Mouse (Mus musculus) lung, adult 2 months (tissue): ENCODE data around the gene Gm1123.

Experiments used
- CTCF ChIP-seq: fragments of 200-500 bp; IDR thresholded peaks from 2 replicates; pipeline ENCODE4 v1.5.1; 2011; ENCODE audit warnings: mild to moderate bottlenecking, low read length, control low read depth; ENCODE audit not compliant: insufficient read depth
- POLR2A ChIP-seq: fragments of 200-500 bp; IDR thresholded peaks from 2 replicates; pipeline ENCODE4 v1.6.1; 2011; ENCODE audit warnings: low read depth, mild to moderate bottlenecking, control low read depth, low read length, borderline replicate concordance; ENCODE audit errors: extremely low read depth

- TF ChIP-seq CTCF (0 out of 2 replicates have a peak, but pooled peaks have one; percentile 12), POLR2A (no peak)
Observed at GRCm38 (mm10) chr9:99080657-99081056, 45.1 kb upstream of the Gm1123 start.
